Mouse (Mus musculus) hindbrain, embryonic 15.5 days (tissue): Measurements from ENCODE around the gene Bbs2. TPM values are rescaled to one million over a fixed set of nuclear protein-coding genes. Genes with fewer than 3 reads are reported as not detected.
A peak's percentile ranks its signal among the peaks of the same experiment; 100 is the strongest.

Experiments used
- ATAC-seq: fragments of 200-750 bp; cut with Nextera tagmentation; 2 replicates; pipeline ENCODE4 v1.8.0; 2017; ENCODE audit warnings: low read depth, moderate number of reproducible peaks, moderate TSS enrichment; ENCODE audit not compliant: low FRiP score
- H3K27ac ChIP-seq: fragments of 300-500 bp; sonication (generic); replicated peaks from 2 replicates; pipeline ENCODE4 v1.5.1; 2015; ENCODE audit warnings: mild to moderate bottlenecking, inconsistent platforms
- H3K27me3 ChIP-seq: fragments of 300-500 bp; sonication (generic); 2 replicates; pipeline ENCODE4 v1.6.1; 2015; ENCODE audit warnings: control low read depth, inconsistent platforms
- H3K36me3 ChIP-seq: fragments of 300-500 bp; sonication (generic); 2 replicates; pipeline ENCODE4 v1.6.1; 2015; ENCODE audit warnings: control low read depth, inconsistent platforms
- H3K4me1 ChIP-seq: fragments of 300-500 bp; sonication (generic); replicated peaks from 2 replicates; pipeline ENCODE4 v1.6.1; 2015; ENCODE audit warnings: control low read depth, inconsistent platforms
- H3K4me2 ChIP-seq: fragments of 300-500 bp; sonication (generic); 2 replicates; pipeline ENCODE4 v1.6.1; 2015; ENCODE audit warnings: moderate library complexity, mild to moderate bottlenecking, inconsistent platforms
- H3K4me3 ChIP-seq: fragments of 300-500 bp; sonication (generic); 2 replicates; pipeline ENCODE4 v1.5.1; 2015; ENCODE audit warnings: mild to moderate bottlenecking, inconsistent platforms
- H3K9ac ChIP-seq: fragments of 300-500 bp; sonication (generic); 2 replicates; pipeline ENCODE4 v1.6.1; 2015; ENCODE audit warnings: inconsistent platforms
- H3K9me3 ChIP-seq: fragments of 300-500 bp; sonication (generic); 2 replicates; pipeline ENCODE4 v1.6.1; 2016; ENCODE audit warnings: control low read depth, inconsistent platforms
- WGBS: fragments of 180-500 bp; shearing (Covaris S2); methylation state at CpG from one replicate; pipeline ENCODE4 v1.1.7; 2015; 5-methylcytosine and 5-hydroxymethylcytosine counted together
- polyA plus RNA-seq: library from polyadenylated mRNA; unstranded; fragments of >200 nt; fragmentation: Nextera tagmentation; extraction: Ambion mirVana; gene quantifications from 2 replicates; pipeline ENCODE4 v1.2.1, GENCODE M21; 2015

The Bbs2 gene
- polyA plus RNA-seq, 1 experiment from 2014 or later: 20.1 TPM

DNA sequence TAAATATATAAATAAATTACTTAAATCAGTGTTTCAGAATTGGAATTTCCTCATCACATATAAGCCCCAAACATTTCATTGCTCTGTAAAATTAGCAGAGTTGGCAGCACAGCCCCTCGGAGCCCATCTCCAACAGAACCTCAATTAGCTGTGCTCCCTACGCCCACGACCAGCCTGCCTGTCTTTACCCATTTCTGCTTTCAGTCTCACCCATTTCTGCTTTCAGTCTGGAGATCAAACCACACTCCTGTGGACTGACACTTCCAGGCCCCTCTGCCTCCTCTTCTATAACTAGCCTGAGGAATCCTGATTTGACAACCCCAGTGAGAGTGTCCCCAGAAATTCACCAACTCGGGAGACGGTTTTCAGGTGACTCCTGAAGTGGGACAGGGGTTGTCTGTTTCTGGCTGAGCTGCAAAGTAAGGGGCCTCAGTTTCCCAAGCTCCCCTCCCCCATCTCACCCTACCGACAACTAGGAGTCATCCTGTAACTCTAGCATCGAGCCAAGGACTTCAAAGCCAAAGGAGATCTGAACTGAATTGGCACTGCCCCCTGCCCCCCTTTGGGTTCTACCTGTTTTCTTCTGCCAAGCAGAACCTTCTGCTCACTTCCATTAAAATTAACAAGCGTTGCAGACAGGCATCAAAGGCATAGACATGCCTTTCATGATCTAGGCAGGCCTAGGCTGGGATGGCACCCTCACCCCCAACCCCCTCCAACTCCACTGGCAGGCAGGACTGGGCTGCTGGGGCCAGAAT lies 24.2 kb upstream of the Bbs2 start:
- ATAC-seq: no peak
- no peak overlapping the region for H3K4me2 ChIP-seq
- no peak overlapping the region for H3K4me3 ChIP-seq
- H3K9me3 ChIP-seq: no peaks in the 10 kb centered on the region
- no peaks in the 10 kb centered on the region for H3K36me3 ChIP-seq
- peaks cover 15% of the 10 kb centered on the region for H3K4me1 ChIP-seq
- WGBS: 51% methylated on average over 8 of the region's 8 CpGs
- H3K27me3 ChIP-seq: no peaks in the 10 kb centered on the region
- H3K9ac ChIP-seq: no peak overlapping the region
- no peak overlapping the region for H3K27ac ChIP-seq

DNA sequence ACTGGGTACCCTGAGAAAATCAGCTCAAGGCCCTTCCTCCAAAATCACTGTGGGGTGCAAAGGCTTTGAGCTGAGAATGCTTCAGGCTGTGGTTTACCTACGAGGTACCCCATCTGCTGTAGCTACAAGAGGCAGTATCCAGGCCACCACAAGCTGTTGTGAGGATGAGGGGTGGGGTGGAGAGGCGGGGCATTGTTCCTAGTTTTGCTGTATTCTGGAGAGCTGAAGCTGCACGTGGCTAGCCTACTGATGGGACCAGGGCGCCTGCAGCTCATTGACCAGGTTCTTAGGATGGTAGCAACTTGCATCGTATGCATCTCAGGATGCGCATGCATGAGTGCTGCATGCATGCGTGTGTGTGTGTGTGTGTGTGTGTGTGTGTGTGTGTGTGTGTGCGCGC lies 22.9 kb upstream of the Bbs2 start:
- Histone ChIP-seq H3K4me1 (peaks cover 10% of the 10 kb centered on the region), H3K4me2 (no peak overlapping the region), H3K27ac (no peak overlapping the region), H3K9me3 (no peaks in the 10 kb centered on the region), H3K36me3 (no peaks in the 10 kb centered on the region), H3K4me3 (no peak overlapping the region), H3K9ac (no peak overlapping the region), H3K27me3 (no peaks in the 10 kb centered on the region)
- 74% methylated on average over 9 of the region's 9 CpGs for WGBS
- no peak for ATAC-seq

- Histone ChIP-seq H3K4me2 (peak overlapping the region; percentile 30), H3K27ac (peak overlapping the region; percentile 81), H3K9ac (no peak overlapping the region), H3K4me1 (peaks cover 10% of the 10 kb centered on the region), H3K36me3 (no peaks in the 10 kb centered on the region), H3K27me3 (no peaks in the 10 kb centered on the region), H3K9me3 (no peaks in the 10 kb centered on the region), H3K4me3 (no peak overlapping the region)
- peak; percentile 90; the same call in 1 of the 2 replicates for ATAC-seq
- WGBS: 3% methylated on average over 6 of the region's 6 CpGs
Observed at GRCm38 (mm10) chr8:94118776-94119430, 20.2 kb upstream of the Bbs2 start.

DNA sequence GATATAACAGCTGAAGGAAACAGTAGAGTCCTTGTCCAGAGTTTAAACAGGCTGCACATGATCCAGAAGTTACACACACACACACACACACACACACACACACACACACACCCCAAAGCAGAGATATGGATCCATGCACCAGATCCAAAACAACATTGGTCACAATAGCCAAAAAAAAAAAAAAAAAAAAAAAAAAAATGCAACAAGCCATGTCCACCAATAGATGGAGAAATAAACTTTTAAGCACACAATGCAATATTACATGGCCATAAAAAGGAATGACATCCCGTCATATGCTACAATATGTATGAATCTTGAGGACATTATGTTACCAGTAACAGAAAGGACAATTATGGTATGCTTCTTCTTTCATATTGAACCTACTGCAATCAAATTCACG lies 15.2 kb upstream of the Bbs2 start:
- Histone ChIP-seq H3K27ac (no peak overlapping the region), H3K4me1 (peaks cover 5% of the 10 kb centered on the region), H3K27me3 (no peaks in the 10 kb centered on the region), H3K4me2 (no peak overlapping the region), H3K9me3 (no peaks in the 10 kb centered on the region), H3K4me3 (no peak overlapping the region), H3K9ac (no peak overlapping the region), H3K36me3 (no peaks in the 10 kb centered on the region)
- no peak for ATAC-seq
- WGBS: 93% methylated on average over 2 of the region's 2 CpGs

GRCm38 (mm10) chr8:94113435-94113834 lies 14.7 kb upstream of the Bbs2 start:
- Histone ChIP-seq H3K4me2 (no peak overlapping the region), H3K36me3 (no peaks in the 10 kb centered on the region), H3K4me3 (no peak overlapping the region), H3K4me1 (no peaks in the 10 kb centered on the region; the same call in 1 of the 2 replicates), H3K9me3 (no peaks in the 10 kb centered on the region), H3K9ac (no peak overlapping the region), H3K27me3 (no peaks in the 10 kb centered on the region), H3K27ac (no peak overlapping the region)
- 46% methylated on average over 1 of the region's 1 CpGs for WGBS
- no peak for ATAC-seq

DNA sequence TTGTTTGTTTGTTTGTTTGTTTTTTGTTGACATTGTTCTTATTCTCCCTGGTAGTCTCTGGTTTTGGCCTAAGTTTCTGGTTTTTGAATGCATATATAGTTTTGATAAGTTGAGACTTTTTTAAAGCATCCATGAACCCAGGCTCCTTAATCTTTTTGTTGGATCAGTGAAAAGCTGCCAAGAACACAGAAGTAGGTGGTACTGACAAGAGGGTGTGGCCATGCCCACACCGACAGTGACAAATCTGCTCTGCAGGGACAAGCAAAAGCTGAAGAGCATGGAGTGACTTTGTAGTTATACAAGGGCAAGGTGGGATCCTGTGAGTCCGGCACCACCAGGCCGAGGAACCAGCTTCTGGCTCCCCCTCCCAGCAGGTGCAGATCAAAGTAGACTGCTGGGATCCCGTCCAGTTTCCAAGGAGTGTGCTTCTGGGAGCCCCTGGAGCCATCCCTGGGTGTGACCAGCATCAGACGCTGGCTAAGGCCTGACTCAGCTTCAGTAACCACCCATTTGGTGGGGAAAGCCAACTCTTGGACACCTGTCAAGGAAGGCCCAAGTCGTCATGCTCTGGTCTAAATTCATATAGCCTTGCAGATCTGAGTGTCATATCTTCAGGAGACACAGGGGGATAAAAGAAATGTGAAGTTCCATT lies 11.9 kb upstream of the Bbs2 start:
- WGBS: 57% methylated on average over 6 of the region's 6 CpGs
- no peaks in the 10 kb centered on the region for H3K36me3 ChIP-seq
- no peaks in the 10 kb centered on the region for H3K4me1 ChIP-seq

GRCm38 (mm10) chr8:94109835-94110234 lies 11.1 kb upstream of the Bbs2 start:
- ATAC-seq: no peak
- WGBS: 75% methylated on average over 5 of the region's 5 CpGs
- Histone ChIP-seq H3K9me3 (no peaks in the 10 kb centered on the region), H3K36me3 (no peaks in the 10 kb centered on the region), H3K4me1 (no peaks in the 10 kb centered on the region), H3K4me3 (no peak overlapping the region), H3K9ac (no peak overlapping the region), H3K27ac (no peak overlapping the region), H3K27me3 (no peaks in the 10 kb centered on the region), H3K4me2 (no peak overlapping the region)

More for the DNA sequence above, 11.9 kb upstream of the Bbs2 start:
- Histone ChIP-seq H3K27me3 (no peaks in the 10 kb centered on the region), H3K4me2 (no peak overlapping the region), H3K9me3 (no peaks in the 10 kb centered on the region), H3K4me3 (no peak overlapping the region), H3K27ac (no peak overlapping the region), H3K9ac (no peak overlapping the region)
- ATAC-seq: no peak

- Histone ChIP-seq H3K27ac (no peak overlapping the region), H3K9me3 (no peaks in the 10 kb centered on the region), H3K27me3 (no peaks in the 10 kb centered on the region), H3K4me3 (no peak overlapping the region), H3K36me3 (no peaks in the 10 kb centered on the region), H3K9ac (no peak overlapping the region), H3K4me1 (no peaks in the 10 kb centered on the region), H3K4me2 (no peak overlapping the region)
- no peak for ATAC-seq
- 71% methylated on average over 6 of the region's 6 CpGs for WGBS
Observed at GRCm38 (mm10) chr8:94109396-94109795, 10.7 kb upstream of the Bbs2 start.

DNA sequence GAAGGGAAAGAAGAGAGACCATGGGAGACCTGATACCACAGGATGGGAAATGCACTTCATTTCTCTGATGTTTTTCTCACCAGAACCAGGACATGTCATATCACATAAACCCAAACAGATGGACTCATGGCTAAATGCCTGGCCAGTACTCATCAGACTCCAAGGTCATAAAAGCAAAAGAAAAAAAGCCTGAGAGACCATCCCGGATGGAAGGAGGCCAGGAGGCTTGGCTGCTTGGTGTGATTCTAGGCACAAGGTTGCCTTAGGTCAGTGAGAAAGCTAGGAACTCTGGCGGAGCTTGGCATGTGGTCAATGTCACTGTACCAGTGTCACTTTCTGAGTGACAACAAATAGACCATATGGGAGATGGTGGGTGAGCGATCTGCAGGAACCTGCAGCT lies 9.1 kb upstream of the Bbs2 start:
- H3K27ac ChIP-seq: no peak overlapping the region
- no peak overlapping the region for H3K4me3 ChIP-seq
- 83% methylated on average over 3 of the region's 3 CpGs for WGBS
- no peaks in the 10 kb centered on the region for H3K27me3 ChIP-seq
- H3K9me3 ChIP-seq: no peaks in the 10 kb centered on the region
- H3K36me3 ChIP-seq: no peaks in the 10 kb centered on the region
- no peak overlapping the region for H3K9ac ChIP-seq
- H3K4me1 ChIP-seq: no peaks in the 10 kb centered on the region
- ATAC-seq: no peak
- H3K4me2 ChIP-seq: no peak overlapping the region

GRCm38 (mm10) chr8:94104146-94104545 lies 5.4 kb upstream of the Bbs2 start:
- no peak overlapping the region for H3K4me2 ChIP-seq
- WGBS: 53% methylated on average over 5 of the region's 5 CpGs
- H3K4me3 ChIP-seq: no peak overlapping the region
- no peaks in the 10 kb centered on the region for H3K9me3 ChIP-seq
- no peak for ATAC-seq
- no peak overlapping the region for H3K9ac ChIP-seq
- no peaks in the 10 kb centered on the region for H3K27me3 ChIP-seq
- H3K36me3 ChIP-seq: no peaks in the 10 kb centered on the region
- H3K27ac ChIP-seq: no peak overlapping the region
- H3K4me1 ChIP-seq: peaks cover under 1% of the 10 kb centered on the region

DNA sequence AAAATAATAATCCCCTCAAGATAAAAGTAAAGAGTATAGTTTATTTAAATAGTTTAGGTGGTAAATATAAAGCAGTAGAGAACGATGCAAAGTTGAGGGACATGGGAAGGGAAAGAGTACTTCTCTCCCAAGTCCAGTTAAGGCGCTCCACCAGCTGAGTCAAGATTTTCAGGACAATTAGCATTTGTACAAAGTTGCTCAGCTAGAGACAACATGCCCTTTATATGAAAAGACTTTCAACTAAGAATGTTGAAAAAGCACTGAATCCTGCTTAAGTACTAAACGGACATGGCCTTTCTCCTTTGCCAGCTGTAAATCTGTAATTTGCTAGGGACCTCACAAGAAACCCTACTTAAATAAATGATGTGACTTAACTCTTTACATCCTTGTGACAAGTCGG lies 268 bp upstream of the Bbs2 start:
- WGBS: 43% methylated on average over 4 of the region's 4 CpGs
- H3K36me3 ChIP-seq: no peaks in the 10 kb centered on the region
- ATAC-seq: no peak
- H3K4me1 ChIP-seq: peaks cover 11% of the 10 kb centered on the region
- peak overlapping the region; percentile 54 for H3K4me3 ChIP-seq
- H3K9me3 ChIP-seq: no peaks in the 10 kb centered on the region
- peak overlapping the region; percentile 58 for H3K9ac ChIP-seq
- H3K4me2 ChIP-seq: peak overlapping the region; percentile 64
- no peaks in the 10 kb centered on the region for H3K27me3 ChIP-seq
- H3K27ac ChIP-seq: peak overlapping the region; percentile 95

- peaks cover 11% of the 10 kb centered on the region for H3K4me1 ChIP-seq
- no peaks in the 10 kb centered on the region for H3K9me3 ChIP-seq
- ATAC-seq: no peak
- no peak overlapping the region for H3K4me3 ChIP-seq
- WGBS: 85% methylated on average over 6 of the region's 6 CpGs
- H3K27me3 ChIP-seq: no peaks in the 10 kb centered on the region
- no peak overlapping the region for H3K9ac ChIP-seq
- H3K4me2 ChIP-seq: no peak overlapping the region
- H3K36me3 ChIP-seq: no peaks in the 10 kb centered on the region
- no peak overlapping the region for H3K27ac ChIP-seq
Observed at GRCm38 (mm10) chr8:94094281-94094680, 4.4 kb downstream of the Bbs2 start.
